Mouse (Mus musculus): ENCODE measurements around the gene Gm281. TPM values are rescaled to one million over a fixed set of nuclear protein-coding genes. Genes with fewer than 3 reads are reported as not detected.
A peak's percentile ranks its signal among the peaks of the same experiment; 100 is the strongest.

The Gm281 gene
- polyA plus RNA-seq, 1 experiment from 2014 or later: not detected

DNA sequence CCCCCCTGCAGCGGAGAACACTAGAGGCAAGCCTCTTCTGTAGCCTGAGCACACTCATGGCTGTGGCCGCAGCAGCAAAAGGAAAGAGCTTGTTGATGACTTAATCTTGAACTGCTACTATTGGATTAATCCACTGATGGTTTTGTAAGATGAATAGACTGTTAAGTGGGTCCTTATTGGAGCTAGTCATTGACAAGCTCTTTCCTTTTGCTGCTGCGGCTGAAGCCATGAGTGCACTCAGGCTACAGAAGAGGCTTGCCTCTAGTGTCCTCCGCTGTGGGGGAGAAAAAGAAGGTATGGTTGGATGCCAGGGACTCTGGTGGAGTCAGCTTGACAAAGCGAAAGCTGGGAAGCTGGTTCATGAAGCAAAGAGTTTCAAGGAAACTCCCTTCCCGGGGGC is 135.9 kb downstream of the Gm281 start:
- H3K4me1 ChIP-seq (replicated peaks; ENCODE audit: control insufficient read depth, insufficient read depth, low read length): no peaks in the 10 kb centered on the region
- no peaks in the 10 kb centered on the region for H3K36me3 ChIP-seq (ENCODE audit: control insufficient read depth, insufficient read depth, low read length)
- H3K9me3 ChIP-seq (ENCODE audit: control insufficient read depth, low read length): no peaks in the 10 kb centered on the region
- WGBS: 68% methylated on average over 4 of the region's 6 CpGs
- no peak overlapping the region for H3K9ac ChIP-seq (ENCODE audit: low read length)
- no peaks in the 10 kb centered on the region for H3K27me3 ChIP-seq (replicated peaks; ENCODE audit: control insufficient read depth, insufficient read depth, low read length)
- DNase-seq (ENCODE audit: low spot score) (no peak), ATAC-seq (replicated peaks; ENCODE audit: low FRiP score, low TSS enrichment, low read depth) (no peak)
- H3K27ac ChIP-seq (ENCODE audit: low read depth): no peak overlapping the region
- no peak overlapping the region for H3K4me2 ChIP-seq (ENCODE audit: low read length)
- H3K4me3 ChIP-seq (ENCODE audit: low read depth, low read length): no peak overlapping the region

DNA sequence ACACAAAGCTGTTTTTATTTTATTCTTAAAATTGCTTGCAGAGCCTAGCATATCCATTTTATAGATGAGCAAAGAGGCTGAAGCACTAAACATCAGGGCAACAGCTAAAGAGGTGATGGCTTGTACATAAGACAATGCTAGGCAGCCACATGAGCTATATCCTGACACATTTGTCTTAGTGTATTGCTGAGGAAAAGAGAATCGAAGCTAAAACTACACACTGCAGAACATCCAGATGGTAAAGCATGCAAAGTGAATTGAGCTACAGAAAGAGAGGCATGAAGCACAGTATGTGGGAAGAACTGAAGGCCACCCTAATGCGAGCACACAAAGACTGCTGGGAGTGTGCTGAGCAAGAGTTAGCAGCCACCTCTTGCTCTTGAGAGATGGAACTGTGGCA is 143.1 kb downstream of the Gm281 start:
- no peak overlapping the region for H3K27ac ChIP-seq (ENCODE audit: low read depth)
- no peaks in the 10 kb centered on the region for H3K9me3 ChIP-seq (ENCODE audit: control insufficient read depth, low read length)
- WGBS: 54% methylated on average over 2 of the region's 2 CpGs
- no peak overlapping the region for H3K4me2 ChIP-seq (ENCODE audit: low read length)
- no peak for ATAC-seq (replicated peaks; ENCODE audit: low FRiP score, low TSS enrichment, low read depth)
- DNase-seq (ENCODE audit: low spot score): no peak
- H3K9ac ChIP-seq (ENCODE audit: low read length): no peak overlapping the region
- H3K36me3 ChIP-seq (ENCODE audit: control insufficient read depth, insufficient read depth, low read length): no peaks in the 10 kb centered on the region
- H3K4me1 ChIP-seq (replicated peaks; ENCODE audit: control insufficient read depth, insufficient read depth, low read length): peaks cover 5% of the 10 kb centered on the region; the same call in 1 of the 2 replicates
- H3K4me3 ChIP-seq (ENCODE audit: low read depth, low read length): no peak overlapping the region
- no peaks in the 10 kb centered on the region for H3K27me3 ChIP-seq (replicated peaks; ENCODE audit: control insufficient read depth, insufficient read depth, low read length)

DNA sequence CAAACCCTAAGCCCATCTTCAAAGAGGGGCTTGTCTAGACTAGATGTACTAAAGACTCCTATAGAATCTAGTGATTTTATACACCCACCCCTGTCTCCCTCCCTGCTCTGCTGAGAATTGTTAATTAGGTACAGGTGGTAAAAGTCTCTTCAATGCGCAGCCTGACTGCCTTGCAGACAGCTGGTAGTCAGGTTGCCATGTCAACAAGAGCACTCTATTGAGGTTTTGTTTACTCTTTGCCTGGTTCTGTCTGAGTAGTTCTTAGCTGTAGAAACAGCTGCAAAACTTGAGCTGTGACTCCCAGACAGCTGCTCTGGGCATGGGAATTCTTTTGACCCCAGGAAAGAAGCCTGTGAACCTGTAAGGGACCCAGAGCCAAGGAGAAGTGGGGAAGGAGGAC is 143.6 kb downstream of the Gm281 start:
- no peak for DNase-seq (ENCODE audit: low spot score)
- peak; percentile 47; the same call in 1 of the 2 replicates for ATAC-seq (replicated peaks; ENCODE audit: low FRiP score, low TSS enrichment, low read depth)

More for the DNA sequence above, 143.6 kb downstream of the Gm281 start:
- Histone ChIP-seq H3K27ac (ENCODE audit: low read depth) (no peak overlapping the region), H3K4me2 (ENCODE audit: low read length) (no peak overlapping the region), H3K27me3 (replicated peaks; ENCODE audit: control insufficient read depth, insufficient read depth, low read length) (no peaks in the 10 kb centered on the region), H3K9ac (ENCODE audit: low read length) (no peak overlapping the region), H3K9me3 (ENCODE audit: control insufficient read depth, low read length) (no peaks in the 10 kb centered on the region), H3K4me3 (ENCODE audit: low read depth, low read length) (no peak overlapping the region), H3K4me1 (replicated peaks; ENCODE audit: control insufficient read depth, insufficient read depth, low read length) (peaks cover 5% of the 10 kb centered on the region; the same call in 1 of the 2 replicates), H3K36me3 (ENCODE audit: control insufficient read depth, insufficient read depth, low read length) (no peaks in the 10 kb centered on the region)
- WGBS: 8% methylated on average over 1 of the region's 1 CpGs

Small RNA genes lying within 50 kb of the gene (microRNA-seq; reads per million reads assigned to microRNA genes)
- not detected for gene Gm27506

Other genes with a start within 250 kb of the Gm281 start
- not detected in 2 replicates for gene Sntn, start 243.6 kb downstream of the Gm281 start, polyA plus RNA-seq (2014; fragmentation: Nextera tagmentation; extraction: Ambion mirVana)
- 5.9 and 6.6 TPM in 2 replicates for gene Atxn7, start 47.0 kb upstream of the Gm281 start, polyA plus RNA-seq (2014; fragmentation: Nextera tagmentation; extraction: Ambion mirVana)
- gene Thoc7, start 47.4 kb upstream of the Gm281 start, polyA plus RNA-seq (2014; fragmentation: Nextera tagmentation; extraction: Ambion mirVana): 198 and 202 TPM in 2 replicates
- gene Psmd6, start 206.5 kb upstream of the Gm281 start, polyA plus RNA-seq (2014; fragmentation: Nextera tagmentation; extraction: Ambion mirVana): 212 and 232 TPM in 2 replicates